Mouse (Mus musculus) stomach, postnatal 0 days (tissue): ENCODE measurements around the gene Cenpv.

ENCODE experiments used
- CTCF ChIP-seq: IDR thresholded peaks from 2 replicates; pipeline ENCODE4 v1.5.1; 2016; ENCODE audit warnings: antibody characterized with exemption, low read depth, mild to moderate bottlenecking, moderate library complexity
- EP300 ChIP-seq: optimal IDR thresholded peaks from 2 replicates; pipeline ENCODE3; 2016; ENCODE audit warnings: antibody characterized with exemption

DNA sequence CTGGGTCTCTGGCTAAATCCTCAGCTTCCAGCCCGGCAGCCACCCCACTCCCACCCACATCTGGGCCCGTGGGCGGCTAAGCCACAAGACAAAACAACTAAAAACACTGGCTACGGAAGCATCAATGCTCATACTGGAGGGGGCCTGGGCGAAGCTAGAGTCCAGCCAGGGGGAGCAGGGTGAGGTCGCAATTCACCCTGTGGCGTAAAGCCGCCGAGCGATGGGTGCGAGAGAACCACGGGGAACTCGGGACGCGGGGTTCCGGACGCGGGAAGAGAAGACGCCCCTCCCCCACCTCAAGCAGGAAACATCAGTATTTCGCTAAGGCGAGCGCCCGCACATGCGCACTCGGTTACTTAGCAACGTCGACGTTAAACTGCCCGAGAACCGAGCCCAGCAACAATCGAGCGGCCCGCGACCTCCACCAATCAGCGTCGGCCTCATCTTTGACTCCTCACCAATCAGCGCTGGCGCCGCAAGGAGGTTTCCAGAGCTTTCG, 11.7 kb upstream of the Cenpv start, which contains the start of gene Ubb:
- TF ChIP-seq CTCF (no peak; the same call in 1 of the 2 replicates), EP300 (no peak)
